Mouse (Mus musculus): ENCODE data around the gene Epha1. TPM values are rescaled to one million over a fixed set of nuclear protein-coding genes. Genes with fewer than 3 reads are reported as not detected.

Epha1 gene
- polyA plus RNA-seq, 1 experiment from 2014 or later: 16.3 TPM

DNA sequence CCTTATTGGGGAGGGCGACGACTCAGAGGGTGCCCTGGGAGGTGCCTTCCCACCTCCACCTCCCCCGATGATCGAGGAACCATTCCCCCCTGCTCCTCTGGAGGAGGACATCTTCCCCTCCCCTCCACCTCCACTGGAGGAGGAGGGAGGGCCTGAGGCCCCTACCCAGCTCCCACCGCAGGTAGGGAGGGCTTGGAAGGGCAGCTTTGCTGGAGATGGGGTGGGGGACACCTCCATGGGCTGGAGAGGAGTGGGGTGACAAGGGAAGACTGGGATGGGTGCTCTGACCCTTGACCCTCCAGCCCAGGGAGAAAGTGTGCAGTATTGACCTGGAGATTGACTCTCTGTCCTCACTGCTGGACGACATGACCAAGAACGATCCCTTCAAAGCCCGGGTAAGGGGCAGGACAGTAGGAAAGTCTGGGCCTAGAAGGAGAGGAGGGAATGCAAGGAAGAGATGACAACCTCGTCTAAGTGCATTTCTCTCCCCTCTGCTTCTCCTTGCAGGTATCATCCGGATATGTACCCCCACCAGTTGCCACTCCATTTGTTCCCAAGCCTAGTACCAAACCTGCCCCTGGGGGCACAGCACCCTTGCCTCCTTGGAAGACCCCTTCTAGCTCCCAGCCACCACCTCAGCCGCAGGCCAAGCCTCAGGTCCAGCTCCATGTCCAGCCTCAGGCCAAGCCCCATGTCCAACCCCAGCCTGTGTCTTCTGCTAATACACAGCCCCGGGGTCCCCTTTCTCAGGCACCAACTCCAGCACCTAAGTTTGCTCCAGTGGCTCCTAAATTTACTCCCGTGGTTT is 21.9 kb downstream of the Epha1 start:
- peak overlapping the region; percentile 75 for H3K4me2 ChIP-seq
- WGBS: 37% methylated on average over 13 of the region's 13 CpGs
- H3K9me3 ChIP-seq: no peaks in the 10 kb centered on the region
- peaks cover 45% of the 10 kb centered on the region for H3K4me1 ChIP-seq
- peak overlapping the region; percentile 84 for H3K4me3 ChIP-seq (replicated peaks)
- peak overlapping the region; percentile 97; the same call in 1 of the 2 replicates for H3K27ac ChIP-seq
- H3K9ac ChIP-seq: peak overlapping the region; percentile 83
- peaks cover 11% of the 10 kb centered on the region for H3K36me3 ChIP-seq
- H3K27me3 ChIP-seq (replicated peaks): no peaks in the 10 kb centered on the region
- no peak for ATAC-seq (ENCODE audit: insufficient read depth, low FRiP score, low read depth)

DNA sequence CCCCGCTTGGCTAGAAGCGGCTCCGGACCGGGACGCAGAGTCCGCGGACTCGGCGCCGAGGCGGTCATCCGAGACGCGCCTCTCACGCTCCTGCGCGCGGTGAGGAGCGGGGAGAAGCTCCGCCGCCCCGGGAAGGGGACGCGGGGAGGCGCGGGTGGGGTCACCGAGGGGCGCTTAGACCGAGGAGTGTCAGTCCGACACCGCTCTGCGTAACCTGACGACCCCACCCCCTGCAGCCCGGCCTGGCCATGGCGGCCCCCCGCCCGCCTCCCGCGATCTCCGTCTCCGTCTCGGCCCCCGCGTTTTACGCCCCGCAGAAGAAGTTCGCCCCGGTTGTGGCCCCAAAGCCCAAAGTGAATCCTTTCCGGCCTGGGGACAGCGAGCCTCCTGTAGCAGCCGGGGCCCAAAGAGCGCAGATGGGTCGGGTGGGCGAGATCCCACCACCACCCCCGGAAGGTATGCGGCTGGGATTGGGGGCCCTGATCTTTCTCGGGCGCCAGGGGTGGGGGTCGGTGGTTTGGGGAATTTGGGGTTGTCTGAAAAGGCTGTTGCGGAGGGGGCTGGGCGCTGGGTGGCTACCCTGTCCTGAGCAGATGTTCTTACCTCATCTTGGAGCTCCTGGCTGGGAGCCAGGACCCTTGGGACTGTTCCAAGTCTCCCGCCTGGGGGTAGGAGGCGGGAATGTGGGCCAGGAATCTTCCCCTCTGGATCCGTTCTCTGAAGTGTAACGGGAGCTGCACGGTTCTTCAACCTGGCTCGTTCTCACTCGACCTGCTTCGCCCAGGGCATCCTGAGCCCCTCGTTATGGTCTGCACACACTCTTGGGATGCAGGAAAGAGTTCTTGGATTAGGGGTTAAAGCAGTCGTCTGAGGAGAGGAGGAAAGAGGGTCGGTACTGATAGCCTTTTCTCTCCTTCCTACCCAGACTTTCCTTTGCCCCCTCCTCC is 22.8 kb downstream of the Epha1 start:
- Histone ChIP-seq H3K27me3 (replicated peaks) (no peaks in the 10 kb centered on the region), H3K9me3 (no peaks in the 10 kb centered on the region), H3K9ac (peak overlapping the region; percentile 83), H3K36me3 (peaks cover 4% of the 10 kb centered on the region; the same call in 1 of the 2 replicates), H3K4me2 (peak overlapping the region; percentile 75), H3K4me3 (replicated peaks) (peak overlapping the region; percentile 84), H3K27ac (peak overlapping the region; percentile 97), H3K4me1 (peaks cover 43% of the 10 kb centered on the region)
- peak; percentile 3; the same call in 1 of the 2 replicates for ATAC-seq (ENCODE audit: insufficient read depth, low FRiP score, low read depth)
- WGBS: under 1% methylated on average over 68 of the region's 72 CpGs

DNA sequence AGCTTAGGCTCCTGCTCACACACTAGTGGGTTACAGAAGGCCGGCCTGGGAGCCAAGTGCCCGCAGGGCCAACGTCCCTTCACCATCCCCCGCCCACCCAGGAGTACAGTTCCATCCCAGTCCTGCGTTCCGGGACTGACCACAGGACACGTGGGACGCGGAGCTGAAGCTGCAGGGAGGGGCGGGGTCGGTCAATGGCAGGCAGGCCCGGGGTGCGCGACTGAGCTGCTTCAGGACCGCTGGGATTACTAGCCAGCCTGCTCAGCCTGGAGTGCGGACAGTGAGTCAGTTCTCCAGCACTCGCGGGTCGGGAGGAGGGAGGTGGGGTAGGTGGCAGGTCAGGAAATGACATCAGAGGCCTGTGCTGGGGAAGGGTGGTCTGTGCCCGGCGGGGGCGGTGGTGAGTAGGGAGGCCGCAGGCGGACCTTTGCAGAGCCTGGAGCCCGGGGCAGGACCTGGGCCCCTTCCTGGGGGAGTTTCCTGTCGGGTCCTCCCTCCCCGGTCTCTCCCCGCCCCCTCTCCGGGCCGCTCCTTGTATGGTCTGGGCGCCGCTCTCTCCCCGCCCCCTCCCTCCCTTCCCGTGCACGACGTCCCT is 23.5 kb downstream of the Epha1 start, which contains the start of gene Zyx:
Zyx (plus strand) TSS at position 205 of the 595 bp plus-strand sequence.
- Histone ChIP-seq H3K27me3 (replicated peaks) (no peaks in the 10 kb centered on the region), H3K4me3 (replicated peaks) (peak within 1 kb of the TSS; percentile 84), H3K4me2 (peak within 1 kb of the TSS; percentile 75), H3K27ac (peak within 1 kb of the TSS; percentile 97), H3K9me3 (no peaks in the 10 kb centered on the region), H3K36me3 (no peaks in the 10 kb centered on the region; the same call in 1 of the 2 replicates), H3K9ac (peak within 1 kb of the TSS; percentile 83), H3K4me1 (peaks cover 38% of the 10 kb centered on the region)
- WGBS: under 1% methylated on average over 25 of the region's 36 CpGs
- peak; percentile 93 for ATAC-seq (ENCODE audit: insufficient read depth, low FRiP score, low read depth)

DNA sequence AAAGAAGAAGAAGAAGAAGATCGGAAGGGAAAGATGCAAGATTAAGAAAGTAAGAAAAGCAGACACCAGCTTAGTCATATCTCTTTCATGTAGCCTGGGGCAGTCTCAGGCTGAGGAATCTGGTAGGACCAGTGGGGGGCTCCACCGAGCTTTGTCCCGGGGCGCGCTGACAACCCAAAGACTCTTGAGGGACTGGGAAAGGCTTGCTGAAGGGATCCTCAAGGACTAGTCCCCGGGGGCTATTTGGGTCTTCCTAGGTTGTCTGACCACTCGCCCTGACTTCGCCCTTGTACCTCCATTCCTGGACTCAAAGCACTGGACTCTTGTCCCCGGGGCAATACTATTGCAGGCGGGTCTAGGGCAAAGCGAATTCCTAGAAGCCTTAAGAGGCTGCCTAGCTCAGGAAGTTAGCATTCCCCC is 24.1 kb downstream of the Epha1 start:
- H3K4me2 ChIP-seq: peak overlapping the region; percentile 75
- 0% methylated on average over 11 of the region's 11 CpGs for WGBS
- H3K36me3 ChIP-seq: no peaks in the 10 kb centered on the region; the same call in 1 of the 2 replicates
- ATAC-seq (ENCODE audit: insufficient read depth, low FRiP score, low read depth): peak; percentile 23
- peak overlapping the region; percentile 84 for H3K4me3 ChIP-seq (replicated peaks)
- peaks cover 33% of the 10 kb centered on the region for H3K4me1 ChIP-seq
- peak overlapping the region; percentile 97 for H3K27ac ChIP-seq
- peak overlapping the region; percentile 25 for H3K9ac ChIP-seq
- no peaks in the 10 kb centered on the region for H3K27me3 ChIP-seq (replicated peaks)
- H3K9me3 ChIP-seq: no peaks in the 10 kb centered on the region

DNA sequence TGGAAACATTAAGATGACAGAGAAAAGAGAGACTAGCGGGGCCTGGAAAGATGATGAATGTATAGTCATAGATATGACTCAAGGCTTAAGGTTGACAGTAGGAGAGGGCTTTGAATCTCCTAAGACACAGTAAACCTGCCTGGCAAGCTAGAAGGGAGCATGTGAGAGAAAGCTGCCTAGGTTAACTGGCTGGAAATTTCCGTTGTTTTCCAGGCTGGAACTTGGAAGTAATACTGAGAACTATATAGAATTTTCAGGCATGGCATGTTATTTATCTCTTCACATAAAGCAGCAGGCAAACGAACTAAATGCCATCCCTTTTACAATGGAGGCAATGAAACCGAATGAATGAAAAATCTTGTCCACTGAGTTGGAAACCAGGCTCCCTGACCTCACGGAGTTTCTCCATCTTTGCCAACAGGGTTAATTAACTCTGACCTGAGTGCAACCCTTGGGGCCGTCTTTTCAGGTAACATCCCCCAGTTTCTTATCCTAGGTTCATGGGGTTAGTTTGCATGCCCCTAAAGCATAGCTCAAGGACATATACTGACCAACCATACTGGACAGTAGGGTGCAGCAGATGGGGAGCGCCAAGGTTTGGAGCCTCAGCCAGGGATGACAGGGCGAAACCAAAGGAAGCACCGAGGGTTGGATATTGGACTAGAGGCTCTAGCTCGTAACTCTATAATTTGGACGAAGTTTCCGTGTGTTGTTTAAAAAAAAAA is 24.6 kb downstream of the Epha1 start:
- Histone ChIP-seq H3K9ac (no peak overlapping the region), H3K4me1 (peaks cover 27% of the 10 kb centered on the region), H3K27ac (peak overlapping the region; percentile 97; the same call in 1 of the 2 replicates), H3K27me3 (replicated peaks) (no peaks in the 10 kb centered on the region), H3K36me3 (no peaks in the 10 kb centered on the region; the same call in 1 of the 2 replicates), H3K4me3 (replicated peaks) (peak overlapping the region; percentile 84), H3K4me2 (peak overlapping the region; percentile 75), H3K9me3 (no peaks in the 10 kb centered on the region)
- WGBS: 42% methylated on average over 12 of the region's 12 CpGs
- no peak for ATAC-seq (ENCODE audit: insufficient read depth, low FRiP score, low read depth)

DNA sequence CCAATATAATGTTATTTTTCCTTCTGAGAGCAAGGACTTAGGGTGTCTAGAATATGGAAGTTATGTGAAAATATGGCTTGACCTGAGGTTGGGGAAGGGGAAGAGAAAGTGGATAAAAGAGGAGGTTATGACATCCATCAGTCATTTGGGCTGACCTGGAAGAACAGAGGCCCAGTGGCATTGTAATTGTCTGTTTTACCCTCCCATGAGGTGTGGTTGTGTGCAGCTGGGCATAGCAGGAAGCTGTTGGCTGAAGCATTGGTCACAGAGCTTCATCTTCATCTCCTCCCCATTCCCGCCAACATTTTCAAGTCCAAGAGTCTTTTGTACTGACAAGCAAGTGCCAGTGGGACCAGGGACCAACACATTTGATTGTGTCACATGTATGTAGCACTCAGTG is 28.8 kb downstream of the Epha1 start:
- ATAC-seq (ENCODE audit: insufficient read depth, low FRiP score, low read depth): no peak
- no peak overlapping the region for H3K27ac ChIP-seq
- no peaks in the 10 kb centered on the region for H3K9me3 ChIP-seq
- no peak overlapping the region for H3K9ac ChIP-seq
- no peaks in the 10 kb centered on the region for H3K4me1 ChIP-seq
- no peak overlapping the region for H3K4me3 ChIP-seq (replicated peaks)
- H3K4me2 ChIP-seq: no peak overlapping the region
- no peaks in the 10 kb centered on the region for H3K36me3 ChIP-seq
- no peaks in the 10 kb centered on the region for H3K27me3 ChIP-seq (replicated peaks)
- 92% methylated on average over 1 of the region's 1 CpGs for WGBS

DNA sequence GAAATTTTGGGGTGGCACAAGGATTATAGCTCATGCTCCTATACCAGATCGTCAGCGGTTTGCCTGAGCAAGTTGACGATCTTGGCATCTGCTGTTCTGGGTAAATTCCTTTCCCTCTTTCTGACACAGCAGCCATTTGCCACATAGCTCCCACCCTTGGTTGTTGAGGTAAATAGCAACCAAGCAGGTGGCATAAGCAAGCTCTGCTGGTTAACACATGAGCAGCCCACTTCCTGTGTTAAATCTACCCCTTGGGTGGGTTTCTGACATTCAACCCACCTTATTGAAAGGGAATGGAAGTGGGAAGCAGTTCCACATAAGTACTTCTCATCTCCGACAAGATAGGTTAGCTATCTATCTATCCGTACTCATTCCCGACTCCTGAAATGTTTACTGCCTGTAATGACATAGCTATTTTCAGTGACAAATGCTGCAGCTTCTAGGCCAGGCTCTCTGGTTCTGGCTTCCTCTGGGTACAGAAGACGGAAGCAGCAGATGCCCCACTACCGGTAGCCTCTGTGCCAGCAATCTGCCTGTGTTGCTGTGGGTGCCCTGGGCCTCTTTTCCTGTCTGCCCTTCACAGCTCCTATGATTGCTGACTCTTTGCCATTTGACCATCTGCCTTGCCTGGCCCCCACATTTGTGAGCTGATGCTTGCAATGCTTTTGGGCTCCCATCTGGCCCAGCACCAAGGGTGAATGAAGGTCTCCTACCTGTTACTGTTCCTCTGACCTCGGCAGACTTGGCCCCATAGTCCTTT is 29.5 kb downstream of the Epha1 start:
- WGBS: 71% methylated on average over 9 of the region's 9 CpGs
- H3K27me3 ChIP-seq (replicated peaks): no peaks in the 10 kb centered on the region
- no peaks in the 10 kb centered on the region for H3K9me3 ChIP-seq
- no peak overlapping the region for H3K9ac ChIP-seq
- H3K4me2 ChIP-seq: no peak overlapping the region
- no peak overlapping the region for H3K27ac ChIP-seq
- no peaks in the 10 kb centered on the region for H3K4me1 ChIP-seq
- H3K36me3 ChIP-seq: no peaks in the 10 kb centered on the region
- H3K4me3 ChIP-seq (replicated peaks): no peak overlapping the region
- ATAC-seq (ENCODE audit: insufficient read depth, low FRiP score, low read depth): no peak

DNA sequence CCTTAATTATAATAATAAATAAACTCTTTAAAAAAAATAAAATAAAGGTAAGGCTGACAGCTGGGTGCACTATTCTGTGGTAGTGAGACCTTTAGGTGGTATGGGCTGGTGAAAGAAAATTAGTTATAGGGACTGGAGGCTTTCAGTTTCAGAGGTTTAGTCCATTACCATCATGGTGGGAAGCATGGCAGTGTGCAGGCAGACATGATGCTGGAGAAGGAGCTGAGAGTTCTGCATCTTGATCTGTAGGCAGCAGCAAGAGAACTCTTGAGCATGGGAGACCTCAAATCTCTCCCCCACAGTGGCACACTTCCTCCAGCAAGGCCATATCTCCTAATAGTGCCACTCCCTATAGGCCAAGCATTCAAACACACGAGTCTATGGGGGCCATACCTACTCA is 30.9 kb downstream of the Epha1 start:
- 63% methylated on average over 1 of the region's 1 CpGs for WGBS
- no peak for ATAC-seq (ENCODE audit: insufficient read depth, low FRiP score, low read depth)

DNA sequence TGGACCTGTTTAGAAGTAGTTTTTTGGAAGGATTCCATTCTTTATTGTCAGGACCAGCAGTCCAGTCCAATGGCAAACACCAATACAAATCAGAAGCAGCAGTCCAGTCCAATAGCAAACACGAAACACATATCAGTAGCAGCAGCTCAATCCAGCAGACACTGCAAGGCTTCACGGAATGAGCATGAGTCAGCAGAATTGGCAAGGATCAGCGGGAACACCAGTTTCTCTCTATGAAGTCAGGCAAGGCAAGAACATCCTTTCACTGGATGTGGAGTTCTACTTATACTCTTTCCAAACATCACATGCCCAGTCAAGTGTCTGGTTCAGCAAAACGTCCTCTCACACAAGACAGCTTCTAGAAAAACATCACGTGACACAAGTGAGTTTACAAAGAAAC is 33.1 kb downstream of the Epha1 start:
- WGBS: 72% methylated on average over 5 of the region's 5 CpGs
- Histone ChIP-seq H3K4me1 (no peaks in the 10 kb centered on the region), H3K27ac (no peak overlapping the region), H3K4me2 (no peak overlapping the region), H3K4me3 (replicated peaks) (no peak overlapping the region), H3K36me3 (no peaks in the 10 kb centered on the region), H3K9me3 (no peaks in the 10 kb centered on the region), H3K9ac (no peak overlapping the region), H3K27me3 (replicated peaks) (no peaks in the 10 kb centered on the region)
- ATAC-seq (ENCODE audit: insufficient read depth, low FRiP score, low read depth): no peak

More for the DNA sequence above, 30.9 kb downstream of the Epha1 start:
- Histone ChIP-seq H3K4me2 (no peak overlapping the region), H3K27ac (no peak overlapping the region), H3K27me3 (replicated peaks) (no peaks in the 10 kb centered on the region), H3K4me3 (replicated peaks) (no peak overlapping the region), H3K9ac (no peak overlapping the region), H3K9me3 (no peaks in the 10 kb centered on the region), H3K36me3 (no peaks in the 10 kb centered on the region), H3K4me1 (no peaks in the 10 kb centered on the region)

DNA sequence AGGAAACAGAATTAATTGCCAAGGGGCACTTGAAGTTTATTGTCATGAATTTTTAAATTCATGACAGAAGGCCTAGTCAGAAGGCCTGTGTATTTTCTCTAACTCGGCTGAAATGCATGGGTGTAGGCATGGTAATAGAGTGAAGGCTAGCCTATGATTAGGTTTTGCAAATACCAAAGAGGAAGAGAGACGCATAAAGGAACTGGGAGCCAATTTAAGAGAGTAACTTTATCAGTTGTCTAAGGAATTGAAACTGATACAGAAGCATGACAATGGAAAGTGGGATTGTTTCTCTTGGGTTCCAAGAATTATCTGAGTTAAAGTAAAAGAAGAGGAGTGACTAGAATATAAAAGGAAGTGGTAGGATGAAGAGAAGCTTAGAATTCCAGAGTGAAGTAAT is 33.9 kb downstream of the Epha1 start:
- ATAC-seq (ENCODE audit: insufficient read depth, low FRiP score, low read depth): no peak
- H3K4me2 ChIP-seq: no peak overlapping the region
- H3K9ac ChIP-seq: no peak overlapping the region
- 75% methylated on average over 2 of the region's 2 CpGs for WGBS
- no peaks in the 10 kb centered on the region for H3K27me3 ChIP-seq (replicated peaks)
- H3K9me3 ChIP-seq: no peaks in the 10 kb centered on the region
- H3K4me3 ChIP-seq (replicated peaks): no peak overlapping the region
- H3K4me1 ChIP-seq: no peaks in the 10 kb centered on the region
- H3K36me3 ChIP-seq: no peaks in the 10 kb centered on the region
- no peak overlapping the region for H3K27ac ChIP-seq

All from stomach, embryonic 15.5 days (tissue).